Mouse (Mus musculus) lung, postnatal 0 days (tissue): ENCODE measurements around the gene Tcl1b4.
"Not testable (repeated sequence)": the region's sequence is repeated elsewhere in the genome, so short reads cannot be mapped to it uniquely, and the experiment has no call there.

Source experiments
- CTCF ChIP-seq: IDR thresholded peaks from 2 replicates; pipeline ENCODE4 v1.5.1; 2016; ENCODE audit warnings: antibody characterized with exemption, mild to moderate bottlenecking
- EP300 ChIP-seq: IDR thresholded peaks from 2 replicates; pipeline ENCODE4 v1.6.1; 2016; ENCODE audit warnings: antibody characterized with exemption, mild to moderate bottlenecking, control low read depth

GRCm38 (mm10) chr12:105174318-105174717 is 27.4 kb upstream of the Tcl1b4 start:
- TF ChIP-seq CTCF = peak; percentile 38
- TF ChIP-seq EP300 = not testable (repeated sequence)
